Mouse (Mus musculus) lung, embryonic 16.5 days (tissue): ENCODE measurements at regions not wholly inside any gene's neighbourhood (a gene's known extent, or its start where the extent isn't known, plus 50 kb on each side); places are given as distances from the start of the nearest gene placed in this dataset.

Source experiments
- ATAC-seq: fragments of 200-750 bp; cut with Nextera tagmentation; 2 replicates; pipeline ENCODE4 v1.8.0; 2017; ENCODE audit warnings: low read depth, mild to moderate bottlenecking, moderate library complexity
- H3K27ac ChIP-seq: fragments of 300-500 bp; sonication (generic); 2 replicates; pipeline ENCODE4 v1.5.1; 2014; ENCODE audit warnings: mild to moderate bottlenecking, control low read depth, low read length
- H3K27me3 ChIP-seq: fragments of 300-500 bp; sonication (generic); 2 replicates; pipeline ENCODE4 v1.6.1; 2014; ENCODE audit warnings: low read depth, low read length, mixed read lengths; ENCODE audit not compliant: control insufficient read depth, insufficient read depth
- H3K36me3 ChIP-seq: fragments of 300-500 bp; sonication (generic); 2 replicates; pipeline ENCODE4 v1.6.1; 2014; ENCODE audit warnings: low read length; ENCODE audit not compliant: control insufficient read depth, insufficient read depth
- H3K4me1 ChIP-seq: fragments of 300-500 bp; sonication (generic); replicated peaks from 2 replicates; pipeline ENCODE4 v1.6.1; 2014; ENCODE audit warnings: low read length, mixed read lengths; ENCODE audit not compliant: control insufficient read depth, insufficient read depth
- H3K4me2 ChIP-seq: fragments of 300-500 bp; sonication (generic); 2 replicates; pipeline ENCODE4 v1.6.1; 2014; ENCODE audit warnings: low read depth, low read length, control low read depth
- H3K4me3 ChIP-seq: fragments of 300-500 bp; sonication (generic); 2 replicates; pipeline ENCODE4 v1.5.1; 2014; ENCODE audit warnings: mild to moderate bottlenecking, low read length, control low read depth
- H3K9ac ChIP-seq: fragments of 300-500 bp; sonication (generic); 2 replicates; pipeline ENCODE4 v1.6.1; 2014; ENCODE audit warnings: low read length, control low read depth
- H3K9me3 ChIP-seq: fragments of 300-500 bp; sonication (generic); 2 replicates; pipeline ENCODE4 v1.6.1; 2016; ENCODE audit warnings: low read length; ENCODE audit not compliant: control insufficient read depth
- WGBS: fragments of 180-500 bp; shearing (Covaris S2); extraction: QIAGEN DNeasy Blood & Tissue Kit; methylation state at CpG from one replicate; pipeline ENCODE4 v1.1.7; 2014; 5-methylcytosine and 5-hydroxymethylcytosine counted together

DNA sequence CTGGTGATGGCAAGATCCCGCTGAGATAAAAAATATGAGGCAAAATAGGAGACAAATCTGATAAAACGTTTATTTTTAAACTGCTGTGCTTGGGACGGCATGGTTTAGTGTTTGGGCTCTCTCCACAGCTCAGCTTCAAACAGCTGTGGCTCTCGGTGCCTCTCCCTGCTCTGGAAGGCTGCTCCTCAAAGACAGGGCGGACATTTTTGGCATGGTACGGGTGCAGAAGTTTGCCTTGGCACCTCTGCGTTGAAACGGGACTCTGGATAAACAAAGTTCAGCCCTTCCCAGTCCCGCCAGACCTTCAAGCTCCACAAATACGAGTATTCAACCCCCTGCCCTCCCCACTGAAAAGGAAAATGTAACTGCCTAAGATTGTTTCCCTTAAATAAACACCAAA, 573.8 kb downstream of the Lmo4 start:
- WGBS, result 19% methylated on average over 10 of the region's 10 CpGs
- no peaks in the 10 kb centered on the region for H3K4me1 ChIP-seq
- no peaks in the 10 kb centered on the region for H3K27me3 ChIP-seq
- H3K4me3 ChIP-seq, result no peak overlapping the region
- peak overlapping the region; percentile 36 for H3K4me2 ChIP-seq
- H3K9me3 ChIP-seq, result no peaks in the 10 kb centered on the region
- H3K9ac ChIP-seq, result no peak overlapping the region
- H3K27ac ChIP-seq, result no peak overlapping the region
- no peaks in the 10 kb centered on the region for H3K36me3 ChIP-seq
- no peak for ATAC-seq

DNA sequence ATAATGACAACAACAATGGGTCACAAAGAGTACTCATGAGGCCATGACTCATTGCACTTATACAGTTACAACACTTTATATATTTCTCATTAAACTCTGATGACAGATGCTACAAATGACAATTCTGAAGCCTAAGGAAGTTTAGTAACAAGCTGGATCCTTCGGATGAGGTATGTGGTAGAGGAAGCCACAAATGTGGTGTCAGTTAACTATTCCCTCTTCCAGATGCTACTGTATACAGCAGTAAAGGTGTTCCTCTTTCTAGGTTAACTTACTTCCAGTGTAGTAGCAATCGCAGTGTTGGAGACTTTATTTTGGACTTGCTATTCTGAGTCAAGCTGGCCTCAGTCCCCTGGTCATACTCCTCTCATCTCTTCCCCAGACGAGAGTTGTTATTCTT, 580.1 kb downstream of the Lmo4 start:
- Histone ChIP-seq H3K9me3 (no peaks in the 10 kb centered on the region), H3K4me1 (no peaks in the 10 kb centered on the region), H3K27me3 (no peaks in the 10 kb centered on the region), H3K4me3 (no peak overlapping the region), H3K27ac (no peak overlapping the region), H3K4me2 (no peak overlapping the region), H3K9ac (no peak overlapping the region), H3K36me3 (no peaks in the 10 kb centered on the region)
- no peak for ATAC-seq
- WGBS, result 72% methylated on average over 3 of the region's 3 CpGs

DNA sequence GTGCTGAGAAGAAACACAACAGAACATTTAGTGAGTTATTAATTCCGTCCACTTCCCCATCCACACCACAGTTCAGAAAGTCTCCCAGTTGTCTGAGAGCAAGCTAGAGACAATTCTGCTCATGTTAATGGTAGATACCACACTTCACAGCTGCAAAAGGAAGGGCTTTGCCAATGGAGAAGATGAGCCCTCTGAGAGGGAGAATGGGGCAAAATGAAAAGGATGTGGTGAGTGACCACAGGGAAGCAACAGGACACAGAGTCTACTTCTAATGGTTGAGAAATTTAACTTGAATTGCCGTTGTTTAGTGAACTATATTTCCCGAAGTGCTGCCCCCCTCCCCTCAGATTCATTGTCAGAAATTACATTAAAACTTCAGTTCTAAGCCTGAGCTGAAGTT, 582.7 kb downstream of the Lmo4 start:
- 75% methylated on average over 3 of the region's 3 CpGs for WGBS
- H3K27ac ChIP-seq, result no peak overlapping the region
- H3K4me1 ChIP-seq, result no peaks in the 10 kb centered on the region
- no peak for ATAC-seq
- H3K4me3 ChIP-seq, result no peak overlapping the region
- H3K27me3 ChIP-seq, result no peaks in the 10 kb centered on the region
- H3K9me3 ChIP-seq, result no peaks in the 10 kb centered on the region
- no peak overlapping the region for H3K9ac ChIP-seq
- no peak overlapping the region for H3K4me2 ChIP-seq
- no peaks in the 10 kb centered on the region for H3K36me3 ChIP-seq

DNA sequence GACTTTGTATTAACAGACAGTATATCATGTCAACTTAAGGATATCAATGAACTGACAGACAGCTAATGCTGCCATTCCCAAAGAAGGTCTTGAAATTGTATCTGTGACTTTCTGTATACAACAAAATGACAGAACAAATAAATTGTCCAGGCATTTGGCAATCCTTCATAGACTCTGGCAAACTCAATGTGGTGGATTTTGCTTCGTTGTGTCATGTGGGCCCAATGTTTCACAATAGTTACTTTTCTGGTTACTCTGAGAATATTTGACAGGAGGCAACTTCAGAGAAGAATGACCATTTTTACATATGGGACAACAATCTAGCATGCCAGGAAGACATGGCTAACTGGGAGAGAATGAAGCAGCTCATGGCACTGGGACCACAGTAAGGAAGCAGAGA, 585.9 kb downstream of the Lmo4 start:
- no peaks in the 10 kb centered on the region for H3K9me3 ChIP-seq
- H3K36me3 ChIP-seq, result no peaks in the 10 kb centered on the region
- no peaks in the 10 kb centered on the region for H3K4me1 ChIP-seq
- 43% methylated on average over 1 of the region's 1 CpGs for WGBS
- H3K9ac ChIP-seq, result no peak overlapping the region
- H3K27me3 ChIP-seq, result no peaks in the 10 kb centered on the region
- no peak overlapping the region for H3K4me3 ChIP-seq
- no peak overlapping the region for H3K27ac ChIP-seq
- ATAC-seq, result no peak
- no peak overlapping the region for H3K4me2 ChIP-seq

GRCm38 (mm10) chr3:143614895-143615294, 590.1 kb downstream of the Lmo4 start:
- no peak for ATAC-seq
- no peak overlapping the region for H3K4me3 ChIP-seq
- no peaks in the 10 kb centered on the region for H3K9me3 ChIP-seq
- no peaks in the 10 kb centered on the region for H3K4me1 ChIP-seq
- no peak overlapping the region for H3K27ac ChIP-seq
- H3K36me3 ChIP-seq, result no peaks in the 10 kb centered on the region
- H3K9ac ChIP-seq, result no peak overlapping the region
- WGBS, result 64% methylated on average over 5 of the region's 5 CpGs
- H3K4me2 ChIP-seq, result no peak overlapping the region
- H3K27me3 ChIP-seq, result no peaks in the 10 kb centered on the region

GRCm38 (mm10) chr3:143614004-143614403, 591.0 kb downstream of the Lmo4 start:
- Histone ChIP-seq H3K9ac (no peak overlapping the region), H3K27me3 (no peaks in the 10 kb centered on the region), H3K4me1 (no peaks in the 10 kb centered on the region), H3K9me3 (no peaks in the 10 kb centered on the region), H3K36me3 (no peaks in the 10 kb centered on the region), H3K27ac (no peak overlapping the region), H3K4me3 (no peak overlapping the region), H3K4me2 (no peak overlapping the region)
- no peak for ATAC-seq
- WGBS, result 91% methylated on average over 3 of the region's 3 CpGs

GRCm38 (mm10) chr3:143609673-143610072, 595.3 kb downstream of the Lmo4 start:
- Histone ChIP-seq H3K27me3 (no peaks in the 10 kb centered on the region), H3K4me2 (no peak overlapping the region), H3K36me3 (no peaks in the 10 kb centered on the region), H3K27ac (no peak overlapping the region), H3K4me1 (no peaks in the 10 kb centered on the region), H3K4me3 (no peak overlapping the region), H3K9me3 (no peaks in the 10 kb centered on the region), H3K9ac (no peak overlapping the region)
- ATAC-seq, result peak; percentile 45; the same call in 1 of the 2 replicates
- WGBS, result 50% methylated on average over 2 of the region's 2 CpGs

DNA sequence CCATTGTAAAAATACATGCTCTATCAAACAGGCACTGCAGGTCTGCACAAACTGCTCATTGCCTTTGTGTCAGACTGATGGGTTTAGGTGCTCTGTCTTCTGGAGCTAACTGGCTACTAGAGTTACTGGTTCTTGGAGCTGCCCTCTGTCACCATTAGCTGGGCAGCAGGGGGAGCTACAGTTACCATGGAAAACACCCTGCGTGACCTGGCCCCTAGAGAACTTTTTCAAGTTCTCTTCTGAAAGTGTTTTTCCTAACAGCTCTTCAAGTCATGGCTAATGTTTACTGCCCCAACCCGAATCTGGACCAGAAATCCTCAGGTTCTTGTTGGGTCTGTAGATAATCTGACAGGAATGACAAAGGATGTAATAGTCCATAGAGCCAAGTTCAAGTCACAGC, 605.9 kb downstream of the Lmo4 start:
- Histone ChIP-seq H3K9ac (no peak overlapping the region), H3K9me3 (no peaks in the 10 kb centered on the region), H3K4me3 (no peak overlapping the region), H3K27ac (no peak overlapping the region), H3K27me3 (no peaks in the 10 kb centered on the region), H3K4me2 (no peak overlapping the region), H3K4me1 (peaks cover 13% of the 10 kb centered on the region), H3K36me3 (no peaks in the 10 kb centered on the region)
- whole genome bisulfite sequencing, result 31% methylated on average over 2 of the region's 2 CpGs
- no peak for ATAC-seq

GRCm38 (mm10) chr3:143596949-143597593, 607.9 kb downstream of the Lmo4 start:
- no peaks in the 10 kb centered on the region for H3K36me3 ChIP-seq
- no peak overlapping the region for H3K9ac ChIP-seq
- peaks cover 9% of the 10 kb centered on the region for H3K4me1 ChIP-seq
- no peaks in the 10 kb centered on the region for H3K9me3 ChIP-seq
- H3K27ac ChIP-seq, result no peak overlapping the region
- no peaks in the 10 kb centered on the region for H3K27me3 ChIP-seq
- H3K4me2 ChIP-seq, result no peak overlapping the region
- 19% methylated on average over 11 of the region's 11 CpGs for WGBS
- ATAC-seq, result no peak
- no peak overlapping the region for H3K4me3 ChIP-seq
